Mouse (Mus musculus): ENCODE results near the gene Tomm22. TPM values are rescaled to one million over a fixed set of nuclear protein-coding genes. Genes with fewer than 3 reads are reported as not detected.

Tomm22 gene
- polyA plus RNA-seq, 1 experiment from 2014 or later, result 210 TPM

GRCm38 (mm10) chr15:79695516-79695915 lies 24.9 kb downstream of the Tomm22 start:
- Histone ChIP-seq H3K4me2 (replicated peaks) (no peak overlapping the region), H3K4me3 (replicated peaks) (no peak overlapping the region), H3K36me3 (peaks cover 15% of the 10 kb centered on the region), H3K9me3 (replicated peaks) (no peaks in the 10 kb centered on the region), H3K9ac (no peak overlapping the region), H3K27me3 (no peaks in the 10 kb centered on the region), H3K27ac (replicated peaks) (no peak overlapping the region), H3K4me1 (peaks cover 19% of the 10 kb centered on the region)
- 70% methylated on average over 3 of the region's 3 CpGs for WGBS
- no peak for ATAC-seq (ENCODE audit: insufficient number of reproducible peaks, low FRiP score, low TSS enrichment, low read depth)

- H3K36me3 ChIP-seq, result peaks cover 15% of the 10 kb centered on the region
- H3K9me3 ChIP-seq (replicated peaks), result no peaks in the 10 kb centered on the region
- H3K4me2 ChIP-seq (replicated peaks), result no peak overlapping the region
- H3K27me3 ChIP-seq, result no peaks in the 10 kb centered on the region
- WGBS, result 85% methylated on average over 2 of the region's 2 CpGs
- no peak overlapping the region for H3K4me3 ChIP-seq (replicated peaks)
- ATAC-seq (ENCODE audit: insufficient number of reproducible peaks, low FRiP score, low TSS enrichment, low read depth), result no peak
- H3K9ac ChIP-seq, result no peak overlapping the region
- H3K4me1 ChIP-seq, result peaks cover 18% of the 10 kb centered on the region
- no peak overlapping the region for H3K27ac ChIP-seq (replicated peaks)
Observed at GRCm38 (mm10) chr15:79696508-79696907, 25.8 kb downstream of the Tomm22 start.

GRCm38 (mm10) chr15:79697011-79697410 lies 26.4 kb downstream of the Tomm22 start:
- Histone ChIP-seq H3K36me3 (peaks cover 15% of the 10 kb centered on the region), H3K4me3 (replicated peaks) (no peak overlapping the region), H3K4me2 (replicated peaks) (no peak overlapping the region), H3K27me3 (no peaks in the 10 kb centered on the region), H3K9ac (no peak overlapping the region), H3K27ac (replicated peaks) (no peak overlapping the region), H3K9me3 (replicated peaks) (no peaks in the 10 kb centered on the region), H3K4me1 (peaks cover 13% of the 10 kb centered on the region)
- 79% methylated on average over 6 of the region's 6 CpGs for WGBS
- ATAC-seq (ENCODE audit: insufficient number of reproducible peaks, low FRiP score, low TSS enrichment, low read depth), result no peak

GRCm38 (mm10) chr15:79697558-79698187 lies 27.0 kb downstream of the Tomm22 start:
- Histone ChIP-seq H3K36me3 (peaks cover 15% of the 10 kb centered on the region), H3K9me3 (replicated peaks) (no peaks in the 10 kb centered on the region), H3K27me3 (no peaks in the 10 kb centered on the region), H3K27ac (replicated peaks) (no peak overlapping the region), H3K4me1 (peaks cover 6% of the 10 kb centered on the region), H3K9ac (no peak overlapping the region), H3K4me2 (replicated peaks) (no peak overlapping the region), H3K4me3 (replicated peaks) (no peak overlapping the region)
- ATAC-seq (ENCODE audit: insufficient number of reproducible peaks, low FRiP score, low TSS enrichment, low read depth), result no peak
- 76% methylated on average over 9 of the region's 9 CpGs for WGBS

- peaks cover 48% of the 10 kb centered on the region for H3K36me3 ChIP-seq
- no peak overlapping the region for H3K4me2 ChIP-seq (replicated peaks)
- ATAC-seq (ENCODE audit: insufficient number of reproducible peaks, low FRiP score, low TSS enrichment, low read depth), result no peak
- H3K27ac ChIP-seq (replicated peaks), result no peak overlapping the region
- H3K4me1 ChIP-seq, result no peaks in the 10 kb centered on the region
- no peak overlapping the region for H3K4me3 ChIP-seq (replicated peaks)
- no peak overlapping the region for H3K9ac ChIP-seq
- 80% methylated on average over 17 of the region's 17 CpGs for WGBS
- no peaks in the 10 kb centered on the region for H3K27me3 ChIP-seq
- no peaks in the 10 kb centered on the region for H3K9me3 ChIP-seq (replicated peaks)
Observed at GRCm38 (mm10) chr15:79706603-79707214, 36.0 kb downstream of the Tomm22 start.

- no peak for ATAC-seq (ENCODE audit: insufficient number of reproducible peaks, low FRiP score, low TSS enrichment, low read depth)
- Histone ChIP-seq H3K4me1 (no peaks in the 10 kb centered on the region), H3K9ac (no peak overlapping the region), H3K4me3 (replicated peaks) (no peak overlapping the region), H3K9me3 (replicated peaks) (no peaks in the 10 kb centered on the region), H3K36me3 (peaks cover 63% of the 10 kb centered on the region), H3K27me3 (no peaks in the 10 kb centered on the region), H3K4me2 (replicated peaks) (no peak overlapping the region), H3K27ac (replicated peaks) (no peak overlapping the region)
- 90% methylated on average over 5 of the region's 5 CpGs for WGBS
Observed at GRCm38 (mm10) chr15:79708229-79708822, 37.7 kb downstream of the Tomm22 start.

GRCm38 (mm10) chr15:79715646-79716045 lies 45.0 kb downstream of the Tomm22 start:
- 89% methylated on average over 7 of the region's 7 CpGs for WGBS

GRCm38 (mm10) chr15:79716710-79717109 lies 46.0 kb downstream of the Tomm22 start:
- ATAC-seq (ENCODE audit: insufficient number of reproducible peaks, low FRiP score, low TSS enrichment, low read depth), result no peak
- no peak overlapping the region for H3K27ac ChIP-seq (replicated peaks)
- H3K27me3 ChIP-seq, result no peaks in the 10 kb centered on the region
- no peak overlapping the region for H3K4me3 ChIP-seq (replicated peaks)
- peaks cover 86% of the 10 kb centered on the region for H3K36me3 ChIP-seq
- no peaks in the 10 kb centered on the region for H3K4me1 ChIP-seq
- 85% methylated on average over 6 of the region's 6 CpGs for WGBS
- H3K4me2 ChIP-seq (replicated peaks), result no peak overlapping the region
- no peaks in the 10 kb centered on the region for H3K9me3 ChIP-seq (replicated peaks)
- H3K9ac ChIP-seq, result no peak overlapping the region

More at GRCm38 (mm10) chr15:79715646-79716045, 45.0 kb downstream of the Tomm22 start:
- H3K4me3 ChIP-seq (replicated peaks), result no peak overlapping the region
- H3K4me1 ChIP-seq, result no peaks in the 10 kb centered on the region
- H3K27ac ChIP-seq (replicated peaks), result no peak overlapping the region
- H3K27me3 ChIP-seq, result no peaks in the 10 kb centered on the region
- H3K4me2 ChIP-seq (replicated peaks), result no peak overlapping the region
- H3K36me3 ChIP-seq, result peaks cover 94% of the 10 kb centered on the region
- no peaks in the 10 kb centered on the region for H3K9me3 ChIP-seq (replicated peaks)
- no peak for ATAC-seq (ENCODE audit: insufficient number of reproducible peaks, low FRiP score, low TSS enrichment, low read depth)
- H3K9ac ChIP-seq, result no peak overlapping the region

GRCm38 (mm10) chr15:79720267-79720666 lies 49.6 kb downstream of the Tomm22 start:
- H3K27ac ChIP-seq (replicated peaks), result no peak overlapping the region
- no peaks in the 10 kb centered on the region for H3K9me3 ChIP-seq (replicated peaks)
- H3K4me3 ChIP-seq (replicated peaks), result no peak overlapping the region
- H3K9ac ChIP-seq, result no peak overlapping the region
- peaks cover 66% of the 10 kb centered on the region for H3K36me3 ChIP-seq
- WGBS, result 89% methylated on average over 8 of the region's 8 CpGs
- no peaks in the 10 kb centered on the region for H3K27me3 ChIP-seq
- H3K4me1 ChIP-seq, result 0 out of 2 replicates have a peak, but pooled peaks cover 2% of the 10 kb centered on the region
- ATAC-seq (ENCODE audit: insufficient number of reproducible peaks, low FRiP score, low TSS enrichment, low read depth), result no peak
- H3K4me2 ChIP-seq (replicated peaks), result no peak overlapping the region

GRCm38 (mm10) chr15:79720796-79721195 lies 50.1 kb downstream of the Tomm22 start:
- H3K4me2 ChIP-seq (replicated peaks), result no peak overlapping the region

More at GRCm38 (mm10) chr15:79720796-79721195, 50.1 kb downstream of the Tomm22 start:
- Histone ChIP-seq H3K36me3 (peaks cover 64% of the 10 kb centered on the region), H3K27ac (replicated peaks) (0 out of 2 replicates have a peak overlapping the region, but pooled peaks have one; percentile 22), H3K9ac (no peak overlapping the region), H3K9me3 (replicated peaks) (no peaks in the 10 kb centered on the region), H3K4me1 (0 out of 2 replicates have a peak, but pooled peaks cover 2% of the 10 kb centered on the region), H3K27me3 (no peaks in the 10 kb centered on the region), H3K4me3 (replicated peaks) (no peak overlapping the region)
- ATAC-seq (ENCODE audit: insufficient number of reproducible peaks, low FRiP score, low TSS enrichment, low read depth), result no peak
- 69% methylated on average over 4 of the region's 4 CpGs for WGBS

Data from embryonic facial prominence, embryonic 15.5 days (tissue).